14 mouse cellular contexts compared by ENCODE assay signal in genomic region chr9:106192998-106193397, GRCm38 (mm10). TPM values are rescaled to one million over a fixed set of nuclear protein-coding genes. Genes with fewer than 3 reads are reported as not detected.
DNase-seq lines count a peak whose midpoint lies in the region; ATAC-seq lines count a peak whose summit lies in the region.
"Had no signal": no experiment of that assay in that cellular context is flagged by ENCODE, and none has a peak within 500 bp of the region (broad histone marks: within the 10 kb centered on the region; RNA-seq: fewer than 3 reads in every experiment).

No protein-coding gene starts in this region.

- no peak overlapping the region for H3K4me3 ChIP-seq in brown adipose tissue, adult 24 weeks (ENCODE audit: insufficient read depth, low read depth, low read length)
- peak overlapping the region; percentile 26 for H3K4me3 ChIP-seq in megakaryocyte, embryonic 14.5 days (replicated peaks)
- no peak overlapping the region for H3K4me3 ChIP-seq in hindbrain, embryonic 14.5 days (replicated peaks; ENCODE audit: low read length)
- H3K4me3 ChIP-seq: gastrocnemius, adult 2 months; heart, embryonic 12.5 days; stomach, embryonic 15.5 days had no signal

- H3K9me3 ChIP-seq in megakaryocyte, embryonic 14.5 days, result no peaks in the 10 kb centered on the region
- no peaks in the 10 kb centered on the region for H3K9me3 ChIP-seq in hindbrain, embryonic 14.5 days (ENCODE audit: control insufficient read depth, low read length)
- H3K9me3 ChIP-seq: heart, embryonic 12.5 days; stomach, embryonic 15.5 days had no signal

- DNase-seq in left cerebral cortex, postnatal 25 days (ENCODE audit: low spot score in 2 of 2), result peak; percentile 47 to 82
- DNase-seq in left cerebral cortex, adult 8-10 months (ENCODE audit: low spot score in 2 of 2), result no peak
- peak; percentile 37 for DNase-seq in CD4-positive helper T cell, adult 2 months (ENCODE audit: low read depth, low spot score)
- no peak for DNase-seq in hindbrain, embryonic 14.5 days (ENCODE audit: low spot score)
- DNase-seq in Muller cell, postnatal 12 days (ENCODE audit: inconsistent ontology term), result no peak
- DNase-seq in urinary bladder, postnatal 4 days (ENCODE audit: low spot score in 2 of 2), result no peak
- DNase-seq: gastrocnemius, adult 2 months; kidney, postnatal 36 days; lung, postnatal 4 days had no signal

- H3K9ac ChIP-seq in hindbrain, embryonic 14.5 days, result no peak overlapping the region
- H3K9ac ChIP-seq: heart, embryonic 12.5 days; stomach, embryonic 15.5 days had no signal

- peaks cover 7% of the 10 kb centered on the region for H3K4me1 ChIP-seq in brown adipose tissue, adult 24 weeks (ENCODE audit: control insufficient read depth, insufficient read depth, insufficient read length, low read length)
- peaks cover 17% of the 10 kb centered on the region for H3K4me1 ChIP-seq in megakaryocyte, embryonic 14.5 days
- H3K4me1 ChIP-seq in hindbrain, embryonic 14.5 days (replicated peaks; ENCODE audit: control insufficient read depth, insufficient read depth, low read length), result peaks cover 14% of the 10 kb centered on the region; the same call in 1 of the 2 replicates

- intact Hi-C loops in left cerebral cortex, postnatal 25 days (cut with DNase I), result no loop called here

- H3K36me3 ChIP-seq in megakaryocyte, embryonic 14.5 days (replicated peaks; ENCODE audit: low read length), result peaks cover 88% of the 10 kb centered on the region
- peaks cover 54% of the 10 kb centered on the region for H3K36me3 ChIP-seq in hindbrain, embryonic 14.5 days (replicated peaks; ENCODE audit: control insufficient read depth, insufficient read depth)

- H3K4me2 ChIP-seq in hindbrain, embryonic 14.5 days (replicated peaks), result no peak overlapping the region
- H3K4me2 ChIP-seq: heart, embryonic 12.5 days; stomach, embryonic 15.5 days had no signal

- ATAC-seq in hindbrain, embryonic 14.5 days (ENCODE audit: low FRiP score), result no peak

- H3K27ac ChIP-seq in brown adipose tissue, adult 24 weeks (replicated peaks; ENCODE audit: low read depth, low read length), result 0 out of 2 replicates have a peak overlapping the region, but pooled peaks have one; percentile 5
- H3K27ac ChIP-seq in hindbrain, embryonic 14.5 days, result no peak overlapping the region
- H3K27ac ChIP-seq: gastrocnemius, adult 2 months; stomach, embryonic 15.5 days had no signal

- 96% methylated on average over 1 of the region's 1 CpGs for WGBS in hindbrain, embryonic 14.5 days

- H3K27me3 ChIP-seq in megakaryocyte, embryonic 14.5 days (replicated peaks), result no peaks in the 10 kb centered on the region
- H3K27me3 ChIP-seq in hindbrain, embryonic 14.5 days (ENCODE audit: control insufficient read depth, insufficient read depth, low read length), result no peaks in the 10 kb centered on the region
- H3K27me3 ChIP-seq: heart, embryonic 12.5 days; stomach, embryonic 15.5 days had no signal

RNA-seq across cellular contexts. Expression of gene Ppm1m, which starts 6.5 kb away (rescaled TPM):
- total RNA-seq in left cerebral cortex, postnatal 25 days (2021), result 10 to 100 TPM; 18.0 to 24.7 TPM
- 10 to 100 TPM; 23.4 to 26.9 (median 24.4) TPM for total RNA-seq in left cerebral cortex, adult 8-10 months (2022)
- 104 and 137 TPM in 2 replicates for polyA plus RNA-seq in brown adipose tissue, adult 24 weeks (2012; ENCODE audit: insufficient read depth, insufficient read length, missing spikeins)
- 8.2 and 12.4 TPM in 2 replicates for polyA plus RNA-seq in megakaryocyte, embryonic 14.5 days (2012; ENCODE audit: insufficient read depth, low replicate concordance)
- 13.0 and 13.4 TPM in 2 replicates for polyA plus RNA-seq in hindbrain, embryonic 14.5 days (2014; fragmentation: Nextera tagmentation; extraction: Ambion mirVana)

RNA-seq across cellular contexts. Expression of gene Twf2, which starts 9.9 kb away (rescaled TPM):
- 10 to 100 TPM; 55.1 to 59.6 TPM for total RNA-seq in left cerebral cortex, postnatal 25 days (2021)
- total RNA-seq in left cerebral cortex, adult 8-10 months (2022), result 10 to 100 TPM; 58.6 to 61.1 (median 59.1) TPM
- polyA plus RNA-seq in brown adipose tissue, adult 24 weeks (2012; ENCODE audit: insufficient read depth, insufficient read length, missing spikeins), result 13.6 and 19.5 TPM in 2 replicates
- polyA plus RNA-seq in megakaryocyte, embryonic 14.5 days (2012; ENCODE audit: insufficient read depth, low replicate concordance), result 149 TPM in 2 replicates
- 49.6 and 52.9 TPM in 2 replicates for polyA plus RNA-seq in hindbrain, embryonic 14.5 days (2014; fragmentation: Nextera tagmentation; extraction: Ambion mirVana)

RNA-seq across cellular contexts. Expression of gene Wdr82, which starts 22.3 kb away (rescaled TPM):
- total RNA-seq in left cerebral cortex, postnatal 25 days (2021), result 100 to 1,000 TPM; 136 to 141 TPM
- 100 to 1,000 TPM; 112 to 132 (median 120) TPM for total RNA-seq in left cerebral cortex, adult 8-10 months (2022)
- polyA plus RNA-seq in brown adipose tissue, adult 24 weeks (2012; ENCODE audit: insufficient read depth, insufficient read length, missing spikeins), result 19.7 and 20.3 TPM in 2 replicates
- 3.7 and 4.5 TPM in 2 replicates for polyA plus RNA-seq in megakaryocyte, embryonic 14.5 days (2012; ENCODE audit: insufficient read depth, low replicate concordance)
- 40.2 and 42.3 TPM in 2 replicates for polyA plus RNA-seq in hindbrain, embryonic 14.5 days (2014; fragmentation: Nextera tagmentation; extraction: Ambion mirVana)

RNA-seq across cellular contexts. Expression of gene Tlr9, which starts 29.4 kb away (rescaled TPM):
- 1 to 10 TPM; 1.1 to 1.2 TPM for total RNA-seq in left cerebral cortex, postnatal 25 days (2021)
- total RNA-seq in left cerebral cortex, adult 8-10 months (2022), result 1 to 10 TPM in 3 of 4 experiments, under 1 TPM in 1; 0.85 to 2.0 (median 1.7) TPM
- 0.48 and 0.88 TPM in 2 replicates for polyA plus RNA-seq in brown adipose tissue, adult 24 weeks (2012; ENCODE audit: insufficient read depth, insufficient read length, missing spikeins)
- polyA plus RNA-seq in megakaryocyte, embryonic 14.5 days (2012; ENCODE audit: insufficient read depth, low replicate concordance), result 0.63 and 2.3 TPM in 2 replicates
- polyA plus RNA-seq in hindbrain, embryonic 14.5 days (2014; fragmentation: Nextera tagmentation; extraction: Ambion mirVana), result 0.12 TPM in 1 of 2 replicates, not detected in the other
- polyA plus RNA-seq: heart, embryonic 12.5 days; limb, embryonic 11.5 days had no signal

RNA-seq across cellular contexts. Expression of gene Glyctk, which starts 35.1 kb away (rescaled TPM):
- 1 to 10 TPM; 3.3 to 5.3 TPM for total RNA-seq in left cerebral cortex, postnatal 25 days (2021)
- 1 to 10 TPM; 3.3 to 4.9 (median 3.9) TPM for total RNA-seq in left cerebral cortex, adult 8-10 months (2022)
- 1.3 and 2.2 TPM in 2 replicates for polyA plus RNA-seq in brown adipose tissue, adult 24 weeks (2012; ENCODE audit: insufficient read depth, insufficient read length, missing spikeins)
- 1.1 and 4.1 TPM in 2 replicates for polyA plus RNA-seq in megakaryocyte, embryonic 14.5 days (2012; ENCODE audit: insufficient read depth, low replicate concordance)
- 2.3 and 3.0 TPM in 2 replicates for polyA plus RNA-seq in hindbrain, embryonic 14.5 days (2014; fragmentation: Nextera tagmentation; extraction: Ambion mirVana)

Comparison
In these comparisons a context has a peak if more than half of its experiments do, and no peak if none do; other contexts are left out.
1. DNase-seq: peak in left cerebral cortex, postnatal 25 days (2 of 2) and CD4-positive helper T cell, adult 2 months (single experiment); none in left cerebral cortex, adult 8-10 months (0 of 2), hindbrain, embryonic 14.5 days (single experiment), Muller cell, postnatal 12 days (single experiment) and urinary bladder, postnatal 4 days (0 of 2).